Mouse (Mus musculus): ENCODE results near the gene Gm853.

GRCm38 (mm10) chr4:130251172-130251705 lies 29.0 kb upstream of the Gm853 start:
- TF ChIP-seq POLR2A (IDR thresholded peaks at IDR 0.05; ENCODE audit: low read depth, low read length), result no peak
- no peak for TF ChIP-seq CTCF (IDR thresholded peaks at IDR 0.05; ENCODE audit: borderline replicate concordance, insufficient read depth, low read length)
